In genomic region chr5:151108291-151108897, GRCm38 (mm10) we compare ENCODE assay signal across 9 mouse cellular contexts.
DNase-seq lines count a peak whose midpoint lies in the region; ATAC-seq lines count a peak whose summit lies in the region.
"Had no signal": no experiment of that assay in that cellular context is flagged by ENCODE, and none has a peak within 500 bp of the region (broad histone marks: within the 10 kb centered on the region; RNA-seq: fewer than 3 reads in every experiment).

No protein-coding gene starts in this region.

- ATAC-seq in neural tube, embryonic 12.5 days (ENCODE audit: low FRiP score, low read depth): no peak
- ATAC-seq in limb, embryonic 13.5 days (ENCODE audit: low FRiP score, low read depth): no peak
- ATAC-seq: activated CD4-positive, CD25-positive, alpha-beta regulatory T cell, adult 4 months had no signal

- no peaks in the 10 kb centered on the region for H3K36me3 ChIP-seq in neural tube, embryonic 12.5 days
- no peaks in the 10 kb centered on the region for H3K36me3 ChIP-seq in limb, embryonic 13.5 days

- H3K27ac ChIP-seq in neural tube, embryonic 12.5 days: no peak overlapping the region
- no peak overlapping the region for H3K27ac ChIP-seq in limb, embryonic 13.5 days

- H3K9me3 ChIP-seq in neural tube, embryonic 12.5 days: no peaks in the 10 kb centered on the region
- H3K9me3 ChIP-seq in limb, embryonic 13.5 days: no peaks in the 10 kb centered on the region

- peak overlapping the region; percentile 28 for H3K4me2 ChIP-seq in neural tube, embryonic 12.5 days (replicated peaks)
- 0 out of 2 replicates have a peak overlapping the region, but pooled peaks have one; percentile 1 for H3K4me2 ChIP-seq in limb, embryonic 13.5 days (replicated peaks)

- H3K4me1 ChIP-seq in neural tube, embryonic 12.5 days: peaks cover 11% of the 10 kb centered on the region
- H3K4me1 ChIP-seq in limb, embryonic 13.5 days: peaks cover 30% of the 10 kb centered on the region

- intact Hi-C loops in heart, postnatal 36 days (cut with DNase I): no loop called here

- DNase-seq in heart, adult 11 months: peak; percentile 92
- DNase-seq in heart, postnatal 36 days: no peak
- no peak for DNase-seq in neural tube, embryonic 10.5 days (ENCODE audit: extremely low spot score, low spot score)
- no peak for DNase-seq in cerebellum, postnatal 36 days
- no peak for DNase-seq in gastrocnemius, adult 8-10 months (ENCODE audit: low spot score in 2 of 2)
- no peak for DNase-seq in adrenal gland, adult 8-10 months

- no peaks in the 10 kb centered on the region for H3K27me3 ChIP-seq in neural tube, embryonic 12.5 days (replicated peaks)
- no peaks in the 10 kb centered on the region for H3K27me3 ChIP-seq in limb, embryonic 13.5 days

- 54% methylated on average over 19 of the region's 19 CpGs for WGBS in neural tube, embryonic 12.5 days
- WGBS in limb, embryonic 13.5 days: 59% methylated on average over 19 of the region's 19 CpGs

- no peak overlapping the region for H3K4me3 ChIP-seq in neural tube, embryonic 12.5 days
- no peak overlapping the region for H3K4me3 ChIP-seq in limb, embryonic 13.5 days

- no peak overlapping the region for H3K9ac ChIP-seq in neural tube, embryonic 12.5 days
- no peak overlapping the region for H3K9ac ChIP-seq in limb, embryonic 13.5 days
